Mouse (Mus musculus): ENCODE data around the gene Dlg2. TPM values are rescaled to one million over a fixed set of nuclear protein-coding genes. Genes with fewer than 3 reads are reported as not detected.
A peak's percentile ranks its signal among the peaks of the same experiment; 100 is the strongest.

Gene Dlg2
- total RNA-seq, 2 experiments from 2014 or later, result 0.25 to 0.54 TPM

DNA sequence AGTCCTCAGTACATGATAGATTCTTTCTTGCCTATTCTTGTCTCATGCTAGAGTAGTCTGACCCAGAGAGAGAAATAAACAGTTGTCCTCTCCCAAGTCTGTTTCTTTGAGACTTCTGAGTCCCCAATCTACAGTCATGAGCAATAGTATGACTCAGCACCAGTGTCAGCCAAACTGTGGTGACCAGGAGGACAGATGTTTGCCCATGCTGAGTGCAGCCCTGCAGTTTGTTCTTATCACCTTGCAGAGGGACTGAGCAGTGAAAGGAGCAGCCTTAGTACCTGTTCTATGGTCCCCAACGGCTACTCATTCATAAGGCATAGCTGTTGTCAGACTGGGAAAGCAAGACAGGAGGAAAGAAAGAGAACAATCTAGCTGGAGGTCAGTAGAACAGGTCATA is 1072.3 kb downstream of the Dlg2 start:
- peak; percentile 65 for ATAC-seq (replicated peaks; ENCODE audit: poor library complexity)

DNA sequence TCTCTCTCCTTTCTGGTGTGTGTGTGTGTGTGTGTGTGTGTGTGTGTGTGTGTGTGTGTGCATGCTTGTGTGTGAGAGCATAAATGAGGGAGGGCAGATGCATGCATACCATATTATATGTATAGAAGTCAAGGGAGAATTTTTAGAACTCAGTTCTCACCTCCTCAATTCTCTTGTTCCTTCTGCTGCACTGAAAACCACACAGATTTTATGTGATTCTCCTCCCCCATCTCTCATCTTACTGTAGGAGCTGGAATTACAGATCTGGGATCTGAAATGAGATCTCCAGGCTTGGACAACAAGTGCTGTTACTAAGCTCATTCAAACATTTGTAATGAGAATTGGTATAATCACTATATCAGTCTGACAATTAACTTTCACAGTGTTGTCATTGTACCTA is 1081.1 kb downstream of the Dlg2 start:
- ATAC-seq (replicated peaks; ENCODE audit: poor library complexity), result no peak

DNA sequence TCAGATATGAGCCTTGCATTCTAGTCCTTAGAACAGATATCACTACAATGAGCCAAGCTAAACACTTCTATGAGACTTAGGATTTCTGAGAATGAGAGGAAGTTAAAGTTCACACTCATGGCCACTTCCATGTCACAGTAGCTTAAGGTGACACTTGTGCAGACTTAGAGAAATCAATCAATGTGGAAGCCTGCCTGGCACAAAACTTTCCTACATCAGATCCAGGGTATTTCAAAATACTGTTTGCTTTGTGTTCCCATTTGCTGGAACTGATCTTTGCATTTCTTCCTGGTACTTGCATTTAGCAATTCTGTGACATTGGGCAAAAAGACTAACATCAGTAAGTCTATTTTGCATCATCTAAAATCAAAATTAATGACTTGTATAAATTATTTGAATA is 1091.0 kb downstream of the Dlg2 start:
- ATAC-seq (replicated peaks; ENCODE audit: poor library complexity), result no peak

DNA sequence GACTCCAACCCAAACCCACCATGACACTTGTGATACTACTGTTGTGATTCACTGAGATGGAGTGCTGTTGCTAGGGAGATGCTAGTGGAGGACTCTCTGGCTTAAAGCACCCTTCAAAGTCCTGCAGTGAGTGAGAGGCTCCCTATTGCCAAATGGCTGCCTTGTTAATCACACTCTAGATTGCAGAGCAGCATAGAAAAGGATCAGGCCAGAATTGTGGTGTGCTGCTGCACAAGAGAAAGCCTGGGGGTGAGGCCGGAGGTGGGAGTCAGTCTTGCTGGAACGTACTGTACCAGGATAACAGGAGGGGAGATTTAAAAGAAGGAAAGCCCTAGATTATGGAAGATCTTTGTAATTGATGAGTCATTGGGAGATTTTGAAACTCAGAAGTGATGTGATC is 1094.5 kb downstream of the Dlg2 start:
- ATAC-seq (replicated peaks; ENCODE audit: poor library complexity), result no peak

DNA sequence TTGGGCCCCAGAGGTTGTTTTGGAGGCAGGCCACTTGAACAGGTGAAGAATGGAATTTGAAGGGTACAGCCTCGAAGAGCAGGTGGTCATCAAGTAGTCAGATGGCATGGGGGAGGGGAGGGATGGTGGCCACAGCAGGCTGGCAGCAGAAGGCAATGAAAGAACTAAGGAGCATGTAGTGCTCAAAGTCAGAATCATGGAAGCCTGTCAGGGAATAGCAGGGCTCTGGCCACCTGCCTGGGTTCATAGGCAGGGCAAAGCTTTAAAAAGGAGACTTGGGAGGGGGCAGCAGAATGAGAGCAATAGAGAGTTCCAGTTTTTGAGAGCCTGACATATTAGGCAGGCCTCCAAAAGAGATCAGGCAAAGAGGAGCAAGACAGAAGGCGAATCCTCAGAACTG is 1096.2 kb downstream of the Dlg2 start:
- ATAC-seq (replicated peaks; ENCODE audit: poor library complexity), result no peak

DNA sequence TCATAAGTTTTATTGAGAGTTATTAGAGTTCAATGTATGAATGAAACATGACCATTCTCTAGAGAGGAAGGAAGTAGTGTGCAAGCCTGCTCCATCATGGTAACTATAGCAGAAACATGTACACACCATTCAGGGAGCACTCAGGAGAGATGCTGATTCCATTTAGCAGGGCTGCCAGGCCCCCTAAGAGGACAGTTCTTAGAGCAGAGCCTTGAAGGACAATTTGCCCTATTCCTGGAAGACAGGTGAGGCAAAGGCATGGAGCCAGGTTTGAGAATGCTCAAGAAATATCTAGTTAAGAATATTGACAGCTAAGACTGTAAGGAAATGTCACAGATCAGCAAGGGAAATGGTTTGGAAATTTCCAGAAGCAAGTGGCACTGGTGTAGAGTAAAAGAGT is 1096.8 kb downstream of the Dlg2 start:
- ATAC-seq (replicated peaks; ENCODE audit: poor library complexity), result no peak

DNA sequence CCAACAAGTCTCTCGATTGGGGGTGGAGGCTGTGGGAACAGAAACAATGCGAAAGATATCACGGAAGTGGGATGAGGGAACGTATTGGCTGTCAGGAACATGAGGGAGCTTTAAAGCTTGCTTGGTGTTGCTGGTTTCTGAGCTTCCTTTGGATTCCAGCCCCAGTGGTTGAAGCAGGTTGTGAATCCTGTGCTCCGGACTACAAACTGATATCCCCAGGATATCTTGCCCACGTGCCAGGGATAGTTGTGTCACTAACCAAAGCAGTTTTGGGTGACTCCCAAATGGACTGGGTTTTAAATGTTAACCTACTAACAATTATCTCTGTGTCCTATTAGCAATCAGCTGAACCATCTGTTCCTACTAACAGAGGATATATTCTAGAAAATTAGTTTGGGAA is 1099.7 kb downstream of the Dlg2 start:
- no peak for ATAC-seq (replicated peaks; ENCODE audit: poor library complexity)

DNA sequence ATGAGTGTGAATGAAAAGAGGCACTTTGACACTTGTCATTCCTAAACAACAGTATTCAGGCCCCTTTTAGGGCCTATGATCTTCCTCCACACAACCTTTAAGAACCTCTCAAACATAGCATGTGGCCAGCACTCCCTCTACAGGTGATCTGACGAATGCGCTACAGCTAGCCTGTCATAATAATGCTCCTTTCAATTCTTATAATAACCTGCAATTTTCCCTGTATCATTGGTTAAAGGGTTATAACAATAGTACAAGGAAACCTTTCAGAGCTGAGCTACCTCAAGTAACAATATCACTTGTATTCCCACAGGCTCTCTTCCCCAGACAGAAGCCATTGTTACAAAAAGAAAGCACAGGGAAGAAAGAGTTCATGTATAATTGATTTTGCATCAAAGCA is 1105.7 kb downstream of the Dlg2 start:
- ATAC-seq (replicated peaks; ENCODE audit: poor library complexity), result peak; percentile 87

DNA sequence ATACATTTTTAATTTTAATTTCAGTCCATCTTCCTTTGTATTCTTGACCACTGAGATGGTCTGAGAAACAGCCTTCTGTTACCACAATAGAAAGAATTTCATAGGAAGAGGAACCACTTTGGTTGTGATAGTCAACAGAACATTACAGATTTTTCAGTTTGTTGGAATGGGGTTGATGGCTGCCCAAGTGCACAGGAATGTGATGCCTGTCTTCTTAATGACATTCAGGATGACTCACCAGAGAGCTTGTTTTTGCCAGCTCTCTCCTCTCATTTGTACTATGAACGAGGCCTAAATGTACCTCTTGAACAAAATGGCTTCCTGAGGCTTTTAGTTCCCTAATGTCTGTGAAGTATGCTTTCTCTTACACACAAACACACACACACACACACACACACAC is 1107.1 kb downstream of the Dlg2 start:
- no peak for ATAC-seq (replicated peaks; ENCODE audit: poor library complexity)

DNA sequence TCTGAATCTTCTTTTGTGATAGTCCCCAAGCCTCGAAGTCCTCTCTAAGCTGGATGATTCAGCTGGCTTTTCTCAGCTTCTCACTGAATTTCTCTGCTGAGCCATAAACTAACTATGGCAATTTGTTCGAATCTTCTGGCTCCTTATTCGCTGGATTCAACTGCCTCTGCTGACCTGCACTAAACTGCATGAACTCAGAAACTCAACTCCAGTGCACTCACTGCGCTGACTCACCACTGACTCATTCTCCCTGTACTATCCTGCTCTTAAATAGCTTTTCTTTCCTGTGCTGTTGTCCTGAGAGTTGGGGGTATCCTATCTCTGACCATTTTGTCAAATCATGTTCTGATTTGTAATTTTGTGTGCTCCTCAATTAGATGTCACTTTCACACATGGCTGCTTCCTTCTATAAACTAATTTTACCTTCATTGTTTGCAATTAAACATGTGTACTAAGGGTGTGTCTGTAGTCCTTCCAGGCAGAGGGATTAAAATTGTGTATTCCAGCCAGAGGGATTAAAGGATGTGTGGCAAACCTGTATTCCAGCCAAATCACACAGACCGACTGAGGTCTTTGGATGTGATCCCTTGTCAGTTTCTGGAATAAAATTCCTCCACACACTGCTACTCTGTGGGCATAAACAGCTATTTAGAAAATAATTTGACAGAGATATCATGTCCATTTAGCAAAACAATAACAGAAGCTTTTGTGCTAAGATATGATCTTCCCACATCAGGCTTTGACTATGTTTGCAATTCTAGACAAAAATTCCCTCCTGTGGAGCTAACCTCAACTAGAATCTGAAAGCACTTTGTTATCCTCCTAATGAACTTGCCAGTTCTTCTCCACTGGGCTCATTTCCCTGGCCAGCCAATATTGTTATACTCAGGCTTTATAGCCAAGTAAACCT is 1115.0 kb downstream of the Dlg2 start:
- ATAC-seq (replicated peaks; ENCODE audit: poor library complexity), result no peak

DNA sequence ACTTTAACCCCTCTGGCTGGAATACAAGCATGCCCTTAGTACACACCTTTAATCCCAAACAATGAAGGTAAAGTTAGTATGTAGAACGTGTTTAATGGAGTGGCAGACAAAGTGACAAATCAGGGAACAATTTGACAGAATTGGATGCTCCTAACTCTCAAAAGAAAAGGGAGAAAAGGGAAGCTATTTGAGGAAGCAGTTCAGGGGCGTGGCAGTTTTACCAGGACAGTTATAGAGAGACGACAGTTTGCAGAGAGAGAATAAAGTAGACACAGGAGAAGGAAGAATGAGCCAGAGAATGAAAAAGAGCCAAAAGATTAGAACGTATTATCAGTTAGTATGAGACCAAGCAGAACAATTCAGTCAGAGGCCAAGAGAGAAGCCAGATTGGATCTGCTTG is 1122.1 kb downstream of the Dlg2 start:
- ATAC-seq (replicated peaks; ENCODE audit: poor library complexity), result peak; percentile 71

DNA sequence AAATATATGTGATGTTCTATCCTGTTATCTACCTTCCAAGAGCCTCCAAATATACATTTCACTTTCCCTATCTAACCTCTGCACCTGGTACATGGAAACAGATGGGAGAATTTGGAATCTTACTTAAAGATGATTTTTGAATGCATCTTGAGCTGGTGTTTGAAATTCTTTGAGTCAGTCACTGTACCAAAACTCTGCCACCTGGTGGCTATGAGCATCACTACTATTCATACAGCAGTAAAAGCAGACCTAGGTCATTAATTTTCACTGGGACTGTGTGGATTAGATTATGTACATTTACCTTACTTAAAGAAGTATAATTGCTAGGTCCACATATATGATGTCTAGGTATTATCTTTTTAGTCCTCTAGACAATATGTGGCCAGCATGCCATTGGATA is 1124.8 kb downstream of the Dlg2 start:
- peak; percentile 81 for ATAC-seq (replicated peaks; ENCODE audit: poor library complexity)

DNA sequence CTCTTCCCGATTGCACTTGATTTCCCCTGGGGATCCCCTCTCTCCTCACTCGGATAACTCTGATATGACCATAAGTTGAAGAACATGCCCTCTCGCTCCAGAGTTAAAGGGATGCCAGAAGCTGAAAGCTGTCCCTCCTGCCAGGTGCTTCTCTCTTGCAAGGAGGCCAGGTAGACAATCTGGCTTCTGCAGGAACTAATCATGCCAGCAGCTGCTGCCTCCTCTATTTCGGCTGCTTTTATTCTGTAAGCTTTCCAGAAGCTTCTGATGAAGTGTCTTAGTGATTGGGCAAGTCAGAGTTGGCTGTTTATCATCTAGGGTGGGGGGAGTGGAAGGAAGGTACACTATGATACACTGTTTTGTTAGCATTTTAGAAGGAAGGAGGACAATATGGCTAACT is 1127.1 kb downstream of the Dlg2 start:
- ATAC-seq (replicated peaks; ENCODE audit: poor library complexity), result no peak

DNA sequence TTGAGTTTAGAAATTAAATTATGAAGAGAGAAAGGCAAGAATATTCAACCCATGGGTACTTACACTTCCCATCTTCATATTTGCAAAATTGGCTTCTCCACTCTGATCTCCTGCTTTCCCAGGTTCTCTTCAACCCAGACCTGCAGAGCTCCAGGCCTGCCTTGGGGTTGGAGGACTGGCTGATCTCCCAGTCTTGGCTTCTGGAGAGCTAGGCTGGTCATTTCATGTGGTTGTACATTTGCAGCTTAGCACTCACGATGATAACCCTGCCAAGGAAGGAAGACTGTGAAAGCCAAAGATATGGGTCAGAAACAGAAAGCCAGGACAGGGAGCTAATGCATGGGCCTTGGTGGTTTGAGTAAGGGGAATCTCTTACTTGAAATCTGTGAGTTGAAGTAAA is 1176.6 kb downstream of the Dlg2 start:
- no peak for ATAC-seq (replicated peaks; ENCODE audit: poor library complexity)

DNA sequence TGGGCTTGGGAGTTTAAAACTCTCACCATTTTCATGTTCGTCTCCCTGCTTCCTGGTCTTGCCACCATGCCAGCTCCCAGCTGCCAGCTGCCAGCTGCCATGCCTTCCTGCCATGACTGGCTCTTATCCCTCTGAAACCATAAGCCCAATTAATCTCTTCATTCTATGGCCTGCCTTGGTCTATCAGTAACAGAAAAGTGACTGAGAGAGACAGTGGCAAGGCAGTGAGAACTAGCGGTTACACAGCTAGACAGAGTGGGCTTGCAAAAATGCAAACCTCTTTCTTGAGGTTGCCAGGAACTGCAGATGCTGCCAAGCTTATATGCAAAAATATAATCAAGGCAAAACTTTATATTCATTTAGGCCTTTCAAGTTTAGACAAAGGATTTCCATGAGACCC is 1183.0 kb downstream of the Dlg2 start:
- no peak for ATAC-seq (replicated peaks; ENCODE audit: poor library complexity)

DNA sequence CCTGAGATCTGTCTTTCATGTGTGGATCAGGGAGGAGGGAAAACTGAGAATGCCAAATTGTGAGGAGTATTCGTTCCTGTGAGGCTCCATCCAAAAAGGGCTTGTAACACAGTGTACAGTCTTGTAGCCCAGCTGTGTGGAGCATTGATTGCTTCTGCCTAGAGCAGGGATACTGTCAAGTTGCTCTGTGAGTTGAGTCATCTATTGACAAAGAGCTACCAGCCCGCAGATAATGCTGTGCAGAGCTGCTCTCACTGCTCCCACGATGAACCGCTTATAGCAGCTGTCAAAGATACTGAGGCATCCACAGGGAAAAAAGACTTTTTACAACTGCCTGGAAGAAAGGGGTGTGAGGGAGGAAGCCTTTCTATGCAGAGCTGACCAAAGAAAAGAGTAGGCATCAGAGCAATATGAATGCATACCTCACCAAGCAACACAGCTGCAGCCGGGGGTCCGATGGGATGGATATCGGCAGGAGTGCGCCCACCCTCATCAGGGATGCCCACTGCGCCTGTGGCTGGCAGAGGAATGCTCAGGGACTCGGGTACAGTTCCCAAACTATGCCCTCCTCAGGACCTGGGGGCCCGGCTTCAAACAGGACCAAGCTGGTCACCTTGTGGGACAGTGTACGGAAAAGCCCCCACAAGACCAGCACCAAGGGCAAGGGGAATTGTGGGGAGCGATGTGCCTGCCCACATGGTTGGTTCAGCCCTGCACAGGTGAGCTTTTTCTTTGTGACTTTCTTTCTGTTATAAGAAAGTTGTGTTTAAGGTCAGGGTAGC is 1196.0 kb downstream of the Dlg2 start:
- ATAC-seq (replicated peaks; ENCODE audit: poor library complexity), result no peak

DNA sequence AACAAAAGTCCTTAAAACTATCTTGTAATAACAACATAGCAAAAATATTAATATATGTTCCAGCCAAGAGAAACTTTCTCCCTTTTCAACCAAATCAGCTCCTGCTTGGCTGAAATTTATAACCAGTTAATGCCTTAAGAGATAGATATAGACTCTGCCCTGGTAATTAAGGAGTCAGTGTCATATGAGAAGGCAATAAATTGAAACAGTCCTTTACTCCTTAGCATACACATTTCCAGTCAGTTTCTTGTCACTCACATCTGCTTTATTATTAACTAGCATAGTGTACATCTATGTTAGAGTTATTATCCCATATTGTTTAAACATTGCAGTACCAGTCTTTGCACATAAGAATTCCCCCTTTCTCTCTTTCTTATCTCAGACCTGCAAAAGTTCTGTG is 1197.9 kb downstream of the Dlg2 start:
- ATAC-seq (replicated peaks; ENCODE audit: poor library complexity), result no peak

DNA sequence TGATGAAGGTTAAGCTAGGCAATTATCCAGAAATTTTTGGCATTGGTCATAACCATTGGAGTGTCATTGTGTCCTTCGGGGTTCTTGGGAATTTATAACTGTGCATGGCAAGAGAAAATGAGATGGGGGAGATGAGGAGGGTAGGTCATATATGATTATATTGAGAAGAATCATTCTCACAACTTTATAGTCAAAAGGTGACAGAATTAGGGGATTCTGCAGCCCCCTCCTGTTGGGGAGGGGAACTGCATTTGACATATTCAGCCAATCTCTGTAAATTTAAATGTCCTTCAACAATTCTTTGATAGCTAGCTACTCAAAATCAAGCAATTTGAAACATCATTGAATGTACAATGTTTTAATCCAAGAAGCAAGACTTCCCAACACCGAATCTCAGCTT is 1201.5 kb downstream of the Dlg2 start:
- ATAC-seq (replicated peaks; ENCODE audit: poor library complexity), result no peak

DNA sequence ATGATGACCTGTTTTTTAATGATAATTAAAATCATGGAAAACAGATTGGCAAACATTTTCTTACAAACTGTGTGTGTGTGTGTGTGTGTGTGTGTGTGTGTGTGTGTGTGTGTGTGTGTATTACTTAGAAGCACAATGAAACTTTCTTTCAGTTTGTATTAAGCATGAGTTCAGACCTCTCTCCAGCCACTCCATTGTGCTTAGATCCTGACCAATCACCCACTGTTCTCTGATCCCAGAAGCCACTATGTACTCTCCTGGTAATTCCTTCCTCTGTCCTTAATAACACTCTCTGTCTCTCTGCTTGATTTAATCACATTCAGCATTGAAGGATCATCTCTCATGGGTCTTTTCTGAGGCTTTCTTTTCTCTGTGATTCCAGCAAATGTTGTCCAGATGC is 1211.5 kb downstream of the Dlg2 start:
- ATAC-seq (replicated peaks; ENCODE audit: poor library complexity), result no peak

DNA sequence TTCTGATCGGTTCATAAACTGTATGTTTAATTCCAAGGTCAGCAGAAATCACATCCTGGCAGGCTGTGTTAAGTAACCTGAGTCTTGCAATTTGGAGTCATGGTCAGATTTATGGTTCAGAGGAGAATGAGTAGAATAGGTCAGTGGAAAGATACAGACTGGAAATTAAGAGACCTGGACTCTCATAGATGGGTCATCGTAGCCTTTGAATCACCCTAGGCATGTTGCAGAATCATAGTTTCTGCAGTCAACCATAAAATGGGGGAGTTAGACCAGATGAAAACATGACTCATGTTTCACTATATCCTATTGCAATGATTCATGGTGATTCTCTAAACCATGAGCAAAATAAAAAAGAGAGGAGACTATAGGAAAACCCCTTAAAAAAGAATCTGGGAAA is 1213.4 kb downstream of the Dlg2 start:
- no peak for ATAC-seq (replicated peaks; ENCODE audit: poor library complexity)

DNA sequence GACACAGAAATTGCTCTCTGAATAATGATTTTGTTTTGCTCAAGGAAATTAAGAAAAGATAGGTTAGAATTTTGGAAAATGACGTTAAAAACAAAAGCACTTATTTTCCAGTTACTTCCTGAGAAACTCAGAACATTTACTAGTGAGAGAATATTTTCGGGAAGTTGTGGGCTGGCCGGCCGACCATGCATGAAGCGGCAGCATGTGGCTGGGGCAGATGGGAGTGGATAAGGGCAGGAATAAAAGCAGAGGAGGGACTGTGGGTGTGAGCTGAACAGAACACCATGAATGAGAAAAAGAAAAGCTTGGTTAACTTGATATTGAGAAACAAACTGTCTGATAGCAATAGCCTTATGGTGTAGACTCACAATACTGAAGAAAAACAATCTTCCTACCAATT is 1233.4 kb downstream of the Dlg2 start:
- ATAC-seq (replicated peaks; ENCODE audit: poor library complexity), result peak; percentile 97

DNA sequence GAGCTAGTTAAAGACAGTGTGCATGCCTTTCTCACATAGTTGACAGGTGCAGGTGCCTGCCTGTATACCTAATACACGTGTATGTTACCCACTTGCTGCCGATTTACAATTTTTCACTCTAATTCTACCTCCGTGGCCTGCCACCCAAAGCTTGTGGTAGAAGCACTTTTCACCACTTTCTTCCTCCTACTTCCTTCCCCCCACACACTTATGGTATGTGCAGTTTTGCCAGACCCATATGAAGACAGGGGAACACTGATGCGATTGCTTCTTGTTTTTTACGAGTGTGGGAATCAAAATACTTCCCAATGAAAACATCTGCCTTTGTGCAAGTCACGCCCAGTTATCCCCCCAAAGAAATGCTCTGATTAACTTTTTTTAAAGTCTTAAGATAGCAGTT is 1234.7 kb downstream of the Dlg2 start:
- peak; percentile 57; the same call in 1 of the 2 replicates for ATAC-seq (replicated peaks; ENCODE audit: poor library complexity)
